Mouse (Mus musculus): Measurements from ENCODE around the gene Il2rg. TPM values are rescaled to one million over a fixed set of nuclear protein-coding genes. Genes with fewer than 3 reads are reported as not detected.

The Il2rg gene
- 10 to 100 TPM in 1 of 2 experiments, 1 to 10 TPM in 1; 8.2 to 10.0 TPM for total RNA-seq (2021)

GRCm38 (mm10) chrX:101268025-101268754 lies at the start of gene Il2rg:
Gene Il2rg, minus strand, starts transcription at chrX:101268255.
- DNase-seq (ENCODE audit: low spot score) = no peak
- intact Hi-C loops (cut with DNase I) = no loop called here

GRCm38 (mm10) chrX:101313625-101314359 lies 45.7 kb upstream of the Il2rg start:
- DNase-seq (ENCODE audit: low spot score) = no peak
- intact Hi-C loops (cut with DNase I) = no loop called here

DNA sequence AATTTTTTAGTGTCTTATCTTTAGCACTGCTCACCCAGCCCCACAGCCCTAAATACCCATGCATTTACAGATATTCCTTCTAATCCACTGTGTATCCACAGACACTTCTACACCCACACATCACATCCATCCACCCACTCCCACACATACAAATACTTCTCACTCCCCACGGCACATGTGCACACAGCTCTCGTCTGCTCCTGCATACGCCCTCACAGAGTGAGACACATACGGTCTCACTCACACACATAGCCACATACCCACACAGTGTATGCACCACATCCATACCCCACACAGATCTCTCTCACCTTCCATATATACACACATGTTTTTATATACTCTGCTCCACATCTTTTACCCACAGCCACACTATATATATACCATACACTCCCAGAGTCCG lies 41.2 kb upstream of the Il2rg start:
- no peak for DNase-seq (ENCODE audit: low spot score)
- intact Hi-C loops (cut with DNase I) = no loop called here

DNA sequence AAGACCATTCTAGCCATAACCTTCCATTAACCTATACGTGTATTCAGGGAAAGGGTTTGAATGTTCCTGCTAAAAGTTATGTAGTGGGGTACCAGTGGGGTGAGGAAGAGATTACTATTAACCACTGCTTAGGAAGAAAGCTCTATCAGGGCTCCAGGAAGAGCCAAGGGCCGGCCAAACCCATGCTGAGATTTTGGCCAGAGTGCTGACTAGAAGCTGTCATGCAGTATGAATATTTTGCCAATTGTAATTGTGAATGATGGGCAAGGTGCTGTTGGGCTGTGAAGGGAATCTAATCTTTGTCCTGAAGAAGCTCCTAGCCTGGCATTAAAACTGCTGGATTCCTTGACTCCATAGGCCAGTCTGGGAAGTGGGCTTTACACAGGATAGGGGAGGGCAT lies 36.6 kb upstream of the Il2rg start:
- intact Hi-C loops (cut with DNase I) = no loop called here
- DNase-seq (ENCODE audit: low spot score) = no peak

- intact Hi-C loops (cut with DNase I) = no loop called here
- DNase-seq (ENCODE audit: low spot score) = no peak
Measured at GRCm38 (mm10) chrX:101301654-101302053, 33.6 kb upstream of the Il2rg start.

- no peak for DNase-seq (ENCODE audit: low spot score)
- intact Hi-C loops (cut with DNase I) = no loop called here
Measured at GRCm38 (mm10) chrX:101300427-101301030, 32.5 kb upstream of the Il2rg start.

GRCm38 (mm10) chrX:101299473-101300426 lies 31.7 kb upstream of the Il2rg start:
- intact Hi-C loops (cut with DNase I) = no loop called here
- no peak for DNase-seq (ENCODE audit: low spot score)

GRCm38 (mm10) chrX:101299055-101299454 lies 31.0 kb upstream of the Il2rg start, which contains the start of gene Nlgn3:
Gene Nlgn3, plus strand, starts transcription at chrX:101299168.
- intact Hi-C loops (cut with DNase I) = no loop called here
- DNase-seq (ENCODE audit: low spot score) = no peak

GRCm38 (mm10) chrX:101290111-101290510 lies 22.1 kb upstream of the Il2rg start:
- DNase-seq (ENCODE audit: low spot score) = no peak
- intact Hi-C loops (cut with DNase I) = no loop called here

DNA sequence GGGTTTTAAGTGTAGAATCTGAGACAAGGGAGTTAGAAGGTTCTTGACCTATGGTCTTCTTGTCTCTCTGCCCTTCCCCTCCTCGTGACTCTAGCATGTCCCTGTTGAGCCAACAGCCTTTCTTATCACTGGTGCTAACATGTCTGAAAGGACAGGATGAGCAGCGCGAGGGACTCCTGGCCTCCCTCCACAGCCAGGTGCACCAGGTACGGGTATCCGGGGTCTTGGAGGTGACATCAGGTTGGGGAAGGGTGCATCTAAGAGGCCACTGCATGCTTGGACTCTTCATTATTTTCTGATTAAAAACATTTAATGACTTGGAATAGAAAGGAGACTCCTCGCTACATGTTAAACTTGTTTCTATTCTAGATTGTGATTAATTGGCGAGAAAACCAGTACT lies 21.0 kb upstream of the Il2rg start:
- no peak for DNase-seq (ENCODE audit: low spot score)
- intact Hi-C loops (cut with DNase I) = loop anchor here (5.0 kb wide), 1 partner anchor 157 kb away; no protein-coding TSS in a partner anchor

- intact Hi-C loops (cut with DNase I) = loop anchor here (5.0 kb wide), 1 partner anchor 156 kb away; no protein-coding TSS in a partner anchor
- DNase-seq (ENCODE audit: low spot score) = no peak
Measured at GRCm38 (mm10) chrX:101288432-101288831, 20.4 kb upstream of the Il2rg start.

DNA sequence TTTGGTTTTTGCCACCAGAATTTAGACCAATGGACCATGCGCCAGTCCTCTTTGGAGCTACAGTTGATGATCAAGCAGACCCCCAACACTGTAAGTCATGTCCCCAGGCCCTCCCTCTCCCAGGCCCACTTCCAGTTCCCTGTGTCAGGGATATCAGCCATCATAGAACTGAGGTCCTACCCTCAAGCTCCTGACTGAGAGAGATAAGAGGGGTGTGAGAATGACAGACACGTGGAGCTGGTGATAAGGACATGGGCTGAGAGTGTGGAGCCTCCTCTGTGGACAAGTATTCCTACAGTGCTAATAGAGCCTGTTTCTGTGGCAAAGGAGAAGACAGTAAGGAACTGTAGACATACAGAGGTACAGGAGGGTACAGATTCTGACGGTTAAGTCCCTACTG lies 19.5 kb upstream of the Il2rg start:
- intact Hi-C loops (cut with DNase I) = loop anchor here (5.0 kb wide), 1 partner anchor 155 kb away; no protein-coding TSS in a partner anchor
- DNase-seq (ENCODE audit: low spot score) = no peak

GRCm38 (mm10) chrX:101285953-101286670 lies 18.1 kb upstream of the Il2rg start:
- intact Hi-C loops (cut with DNase I) = loop anchor here (5.0 kb wide), 1 partner anchor 154 kb away; no protein-coding TSS in a partner anchor

GRCm38 (mm10) chrX:101285534-101285933 lies 17.5 kb upstream of the Il2rg start:
- intact Hi-C loops (cut with DNase I) = loop anchor here (5.0 kb wide), 1 partner anchor 153 kb away; no protein-coding TSS in a partner anchor
- DNase-seq (ENCODE audit: low spot score) = peak; percentile 8

More at GRCm38 (mm10) chrX:101285953-101286670, 18.1 kb upstream of the Il2rg start:
- DNase-seq (ENCODE audit: low spot score) = no peak

- intact Hi-C loops (cut with DNase I) = no loop called here
Measured at GRCm38 (mm10) chrX:101282813-101283212, 14.8 kb upstream of the Il2rg start.

GRCm38 (mm10) chrX:101273875-101274738 lies 6.1 kb upstream of the Il2rg start, which contains the start of gene Med12:
Gene Med12, plus strand, starts transcription at chrX:101274030.
- intact Hi-C loops (cut with DNase I) = loop anchor here (2.0 to 10.0 kb wide), 3 partner anchors 19 to 141 kb away; partner anchors contain the start of genes Foxo4 and Snx12

More at GRCm38 (mm10) chrX:101282813-101283212, 14.8 kb upstream of the Il2rg start:
- no peak for DNase-seq (ENCODE audit: low spot score)

DNA sequence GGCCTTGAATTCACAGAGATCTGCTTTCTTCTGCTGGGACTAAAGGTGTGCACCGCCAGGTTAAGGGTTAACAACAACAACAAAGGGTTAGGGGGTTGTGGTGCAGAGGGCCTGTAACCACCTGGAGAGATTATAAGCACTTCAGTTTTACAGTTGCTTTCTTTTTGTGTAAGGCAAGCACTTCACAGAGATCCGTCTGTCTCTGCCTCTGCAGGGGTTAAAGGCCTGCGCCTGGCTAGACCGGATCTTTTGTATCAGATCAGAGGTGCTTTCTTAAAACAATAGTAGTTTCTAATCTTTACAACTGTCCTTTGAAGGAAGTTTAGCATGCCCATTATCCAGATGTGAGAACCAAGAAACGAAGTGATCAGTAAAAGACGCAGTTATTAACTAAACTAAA lies 5.4 kb upstream of the Il2rg start:
- DNase-seq (ENCODE audit: low spot score) = no peak
- intact Hi-C loops (cut with DNase I) = loop anchor here (2.0 to 10.0 kb wide), 3 partner anchors 19 to 141 kb away; partner anchors contain the start of genes Foxo4 and Snx12

More at GRCm38 (mm10) chrX:101273875-101274738, 6.1 kb upstream of the Il2rg start, which contains the start of gene Med12:
- DNase-seq (ENCODE audit: low spot score) = peak; percentile 87

Measured in heart, postnatal 25 days (tissue).